Mouse (Mus musculus) regulatory T cell (primary cell): ENCODE results near the gene Gm10295.

Experiments used
- in situ Hi-C: fragments of 300-600 bp; cut with MboI, MseI; formaldehyde crosslinking; loops from one replicate; pipeline ENCODE4 v1.15.1; 2025; ENCODE audit warnings: high pct_unique_total_duplicates

Gene Gm10295

GRCm38 (mm10) chr7:71368543-71369181 is 17.4 kb upstream of the Gm10295 start:
- in situ Hi-C loops = no loop called here

DNA sequence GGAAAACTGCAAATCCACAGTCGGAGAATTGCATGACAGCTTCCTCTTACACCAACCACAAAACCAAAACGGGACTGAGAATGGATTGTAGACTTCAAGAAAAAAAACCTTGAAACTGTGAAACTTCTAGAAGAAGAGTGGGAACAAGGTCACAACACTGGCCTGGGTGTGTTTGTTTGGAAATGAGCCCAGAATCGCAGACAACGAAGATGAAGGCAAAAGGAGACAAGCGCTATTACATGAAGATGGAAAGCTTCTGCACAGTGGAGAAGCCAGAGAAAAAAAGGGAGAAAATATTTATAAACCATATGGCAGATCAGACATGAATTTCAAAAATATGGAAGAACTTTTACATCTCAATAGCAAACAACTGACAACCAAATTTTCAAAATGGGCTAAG is 4.3 kb upstream of the Gm10295 start:
- in situ Hi-C loops = no loop called here

- in situ Hi-C loops = no loop called here
Measured at GRCm38 (mm10) chr7:71348922-71349321, 2.4 kb downstream of the Gm10295 start.

DNA sequence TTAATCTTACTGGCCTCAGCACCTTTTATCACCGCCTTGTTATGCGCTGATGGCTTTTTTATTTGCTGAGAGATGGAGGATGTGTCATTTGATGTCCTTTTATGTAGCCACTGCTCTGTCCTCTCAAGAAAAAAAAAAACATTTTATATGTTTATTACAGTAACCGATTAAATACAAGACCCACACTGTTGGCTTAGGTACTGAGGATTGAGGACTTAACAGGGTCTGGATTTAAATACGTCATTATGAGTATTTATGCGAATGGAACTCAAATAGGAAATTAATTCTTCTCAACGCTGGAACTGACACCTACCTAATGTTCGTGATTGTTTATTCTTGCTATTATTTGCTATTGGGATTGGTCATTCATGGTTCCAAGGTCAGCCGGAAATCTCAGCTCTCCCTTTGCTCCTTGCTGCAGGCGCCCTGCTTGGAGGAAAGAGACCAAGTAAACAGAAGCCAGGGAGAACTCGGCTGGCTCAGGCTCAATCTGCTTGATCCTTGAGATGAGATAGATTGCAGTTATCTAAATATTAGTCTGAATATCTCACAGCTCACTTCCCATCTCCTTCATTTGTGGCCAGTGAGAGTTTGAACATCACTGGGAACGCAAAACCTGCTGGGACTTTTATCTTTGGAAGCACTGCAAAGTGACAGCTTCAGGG is 26.2 kb downstream of the Gm10295 start:
- in situ Hi-C loops = no loop called here

- in situ Hi-C loops = no loop called here
Measured at GRCm38 (mm10) chr7:71313148-71313765, 38.0 kb downstream of the Gm10295 start.

- in situ Hi-C loops = no loop called here
Measured at GRCm38 (mm10) chr7:71312375-71312774, 38.9 kb downstream of the Gm10295 start.

DNA sequence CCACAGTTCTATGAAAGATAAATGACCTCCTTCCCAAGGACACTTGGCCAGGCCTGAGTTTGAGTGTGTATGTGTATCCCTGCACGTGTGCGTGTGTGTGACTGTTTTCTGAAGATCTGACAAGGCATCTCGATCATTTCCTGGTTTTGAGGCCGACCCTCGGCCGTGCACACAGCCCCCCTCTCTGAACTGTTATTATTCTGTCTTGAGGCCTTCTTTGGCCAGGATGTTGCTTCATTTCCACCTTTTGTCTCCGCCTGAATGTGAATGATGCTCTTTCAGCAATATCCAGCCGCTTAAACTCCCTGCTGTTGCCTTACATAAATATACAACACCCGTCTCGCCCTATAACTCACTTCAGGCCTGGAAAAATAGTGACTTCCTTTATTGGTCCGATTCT is 39.9 kb downstream of the Gm10295 start:
- in situ Hi-C loops = no loop called here

DNA sequence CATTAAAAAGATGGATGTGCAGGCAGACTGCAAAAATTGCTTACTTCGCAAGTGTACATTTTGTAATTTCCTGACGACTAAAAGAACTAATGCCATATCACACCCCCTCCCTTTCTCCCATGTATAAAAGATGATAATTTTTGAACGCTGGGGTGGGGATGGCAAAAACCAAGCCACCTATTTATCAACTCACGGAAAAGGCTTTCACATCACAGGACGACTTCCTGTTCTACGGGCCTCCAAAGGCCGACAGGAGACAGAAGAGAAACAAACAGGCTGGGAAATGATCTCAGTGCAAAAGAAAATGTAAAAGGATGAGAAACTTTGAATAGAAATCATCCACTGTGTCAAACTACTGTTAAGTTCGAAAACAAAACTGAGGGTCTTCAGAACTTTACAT is 43.2 kb downstream of the Gm10295 start:
- in situ Hi-C loops = no loop called here

GRCm38 (mm10) chr7:71302714-71303113 is 48.6 kb downstream of the Gm10295 start:
- in situ Hi-C loops = no loop called here
